In genomic region chr16:95242114-95242513, GRCm38 (mm10) we compare ENCODE assay signal across 13 mouse cellular contexts. TPM values are rescaled to one million over a fixed set of nuclear protein-coding genes. Genes with fewer than 3 reads are reported as not detected.
DNase-seq lines count a peak whose midpoint lies in the region; ATAC-seq and TF ChIP-seq lines count a peak whose summit lies in the region.
"Had no signal": no experiment of that assay in that cellular context is flagged by ENCODE, and none has a peak within 500 bp of the region (broad histone marks: within the 10 kb centered on the region; RNA-seq: fewer than 3 reads in every experiment).

No protein-coding gene starts in this region.

- no peak for TF ChIP-seq CTCF in thymus, adult 2 months (IDR thresholded peaks at IDR 0.05; ENCODE audit: borderline replicate concordance, control insufficient read depth, extremely low read depth, insufficient read depth, low read length, poor library complexity)
- TF ChIP-seq CTCF in kidney, postnatal 0 days (IDR thresholded peaks at IDR 0.05; ENCODE audit: low read depth): no peak

- no peaks in the 10 kb centered on the region for H3K36me3 ChIP-seq in heart, embryonic 15.5 days
- no peaks in the 10 kb centered on the region for H3K36me3 ChIP-seq in thymus, adult 2 months (ENCODE audit: control insufficient read depth, insufficient read depth, low read length)
- no peaks in the 10 kb centered on the region for H3K36me3 ChIP-seq in kidney, postnatal 0 days (ENCODE audit: insufficient read depth, low read length)
- H3K36me3 ChIP-seq: liver, embryonic 12.5 days had no signal

- 56% methylated on average over 4 of the region's 4 CpGs for WGBS in heart, embryonic 15.5 days
- 88% methylated on average over 4 of the region's 4 CpGs for WGBS in thymus, adult 2 months
- 77% methylated on average over 4 of the region's 4 CpGs for WGBS in kidney, postnatal 0 days

- H3K27ac ChIP-seq in heart, embryonic 15.5 days: peak overlapping the region; percentile 54
- peak overlapping the region; percentile 30; the same call in 1 of the 2 replicates for H3K27ac ChIP-seq in thymus, adult 2 months (ENCODE audit: control insufficient read depth, insufficient read depth, low read length)
- peak overlapping the region; percentile 62; the same call in 1 of the 2 replicates for H3K27ac ChIP-seq in kidney, postnatal 0 days
- H3K27ac ChIP-seq: forebrain, embryonic 13.5 days; liver, embryonic 12.5 days had no signal

- no peak overlapping the region for H3K9ac ChIP-seq in heart, embryonic 15.5 days
- no peak overlapping the region for H3K9ac ChIP-seq in kidney, postnatal 0 days (ENCODE audit: low read depth, low read length)
- H3K9ac ChIP-seq: forebrain, embryonic 13.5 days; liver, embryonic 12.5 days had no signal

- H3K9me3 ChIP-seq in heart, embryonic 15.5 days (replicated peaks): no peaks in the 10 kb centered on the region
- H3K9me3 ChIP-seq in kidney, postnatal 0 days (replicated peaks; ENCODE audit: low read length): no peaks in the 10 kb centered on the region
- H3K9me3 ChIP-seq: forebrain, embryonic 13.5 days; liver, embryonic 12.5 days had no signal

- no peak overlapping the region for H3K4me3 ChIP-seq in heart, embryonic 15.5 days
- H3K4me3 ChIP-seq in thymus, adult 2 months (ENCODE audit: control insufficient read depth, insufficient read depth, low read length): no peak overlapping the region
- no peak overlapping the region for H3K4me3 ChIP-seq in kidney, postnatal 0 days (replicated peaks; ENCODE audit: low read depth, low read length)
- H3K4me3 ChIP-seq: forebrain, embryonic 13.5 days; liver, embryonic 12.5 days had no signal

- no peak for TF ChIP-seq POLR2A in thymus, adult 2 months (IDR thresholded peaks at IDR 0.05; ENCODE audit: control insufficient read depth, extremely low read depth, insufficient read depth, low read length, poor library complexity)

- no peak overlapping the region for H3K4me2 ChIP-seq in heart, embryonic 15.5 days
- no peak overlapping the region for H3K4me2 ChIP-seq in kidney, postnatal 0 days (ENCODE audit: low read length)
- H3K4me2 ChIP-seq: forebrain, embryonic 13.5 days; liver, embryonic 12.5 days had no signal

- no peak for ATAC-seq in heart, embryonic 15.5 days (replicated peaks; ENCODE audit: insufficient number of reproducible peaks, insufficient read depth, low FRiP score, low read depth)
- ATAC-seq in kidney, postnatal 0 days (replicated peaks; ENCODE audit: low FRiP score, low read depth): peak; percentile 60
- ATAC-seq: forebrain, embryonic 13.5 days; liver, embryonic 12.5 days; midbrain, embryonic 16.5 days had no signal

- intact Hi-C loops in heart, postnatal 14 days (cut with DNase I): no loop called here

- peaks cover 42% of the 10 kb centered on the region for H3K4me1 ChIP-seq in heart, embryonic 15.5 days (replicated peaks)
- H3K4me1 ChIP-seq in thymus, adult 2 months (replicated peaks; ENCODE audit: control insufficient read depth, insufficient read depth, low read length): no peaks in the 10 kb centered on the region
- H3K4me1 ChIP-seq in kidney, postnatal 0 days (replicated peaks; ENCODE audit: insufficient read depth, low read length): no peaks in the 10 kb centered on the region; the same call in 1 of the 2 replicates
- H3K4me1 ChIP-seq: forebrain, embryonic 13.5 days had no signal

- no peaks in the 10 kb centered on the region for H3K27me3 ChIP-seq in heart, embryonic 15.5 days
- no peaks in the 10 kb centered on the region for H3K27me3 ChIP-seq in thymus, adult 2 months (ENCODE audit: control insufficient read depth, insufficient read depth, low read length)
- no peaks in the 10 kb centered on the region for H3K27me3 ChIP-seq in kidney, postnatal 0 days (ENCODE audit: insufficient read depth, low read length)
- H3K27me3 ChIP-seq: forebrain, embryonic 13.5 days; liver, embryonic 12.5 days had no signal

- no peak for DNase-seq in heart, postnatal 14 days
- DNase-seq in thymus, adult 2 months: no peak
- DNase-seq in thymus, postnatal 10 days (ENCODE audit: low spot score in 2 of 2): no peak
- no peak for DNase-seq in kidney, postnatal 0 days (ENCODE audit: low spot score)
- no peak for DNase-seq in layer of hippocampus, adult 11-12 months (ENCODE audit: low spot score)
- DNase-seq in embryo, embryonic 10 days (ENCODE audit: low spot score): no peak
- DNase-seq: B cell, adult 2 months; thymus, postnatal 25 days had no signal

RNA-seq across cellular contexts. Expression of gene Kcnj15, which starts 15.2 kb away (rescaled TPM):
- 3.4 and 3.8 TPM in 2 replicates for polyA plus RNA-seq in heart, embryonic 15.5 days (2015; fragmentation: Nextera tagmentation; extraction: Ambion mirVana)
- total RNA-seq in heart, postnatal 14 days (2021): 1 to 10 TPM; 1.6 to 2.2 TPM
- polyA plus RNA-seq in thymus, adult 2 months (2012; rRNA removed): 7.3 and 12.5 TPM in 2 replicates
- polyA plus RNA-seq in kidney, postnatal 0 days (2015; fragmentation: Nextera tagmentation; extraction: Ambion mirVana): 14.7 and 15.9 TPM in 2 replicates
- total RNA-seq: megakaryocyte, adult 5-6 weeks had no signal
